Mouse (Mus musculus) bone marrow macrophage, adult 2 months (primary cell): ENCODE results near the gene Frs2. TPM values are rescaled to one million over a fixed set of nuclear protein-coding genes. Genes with fewer than 3 reads are reported as not detected.

Experiments used
- H3K27ac ChIP-seq: 2 replicates; pipeline ENCODE4 v1.5.1; 2012; ENCODE audit warnings: low read depth, low read length; ENCODE audit not compliant: insufficient read depth
- H3K4me1 ChIP-seq: 2 replicates; pipeline ENCODE4 v1.6.1; 2012; ENCODE audit warnings: low read length; ENCODE audit not compliant: control insufficient read depth, insufficient read depth
- H3K4me3 ChIP-seq: 2 replicates; pipeline ENCODE4 v1.5.1; 2012; ENCODE audit warnings: mild to moderate bottlenecking, low read length, moderate library complexity; ENCODE audit not compliant: insufficient read depth
- CTCF ChIP-seq: IDR thresholded peaks from 2 replicates; pipeline ENCODE4 v1.5.1; 2012; ENCODE audit warnings: low read depth, mild to moderate bottlenecking, low read length, moderate library complexity
- POLR2A ChIP-seq: IDR thresholded peaks from 2 replicates; pipeline ENCODE4 v1.6.1; 2012; ENCODE audit warnings: mild to moderate bottlenecking, low read depth, low read length, borderline replicate concordance
- polyA plus RNA-seq: library from polyadenylated mRNA; stranded (reverse); fragments of >200 nt; gene quantifications from 2 replicates; pipeline ENCODE4 v1.2.4, GENCODE M21; 2012; ENCODE audit not compliant: missing spikeins, insufficient read depth, insufficient read length

Gene Frs2
- polyA plus RNA-seq, 1 experiment: 18.2 TPM

- no peak overlapping the region for H3K4me3 ChIP-seq
- H3K4me1 ChIP-seq: peaks cover 30% of the 10 kb centered on the region
- TF ChIP-seq POLR2A (no peak), CTCF (no peak)
- no peak overlapping the region for H3K27ac ChIP-seq
Observed at GRCm38 (mm10) chr10:117128693-117129092, 19.6 kb downstream of the Frs2 start.

- Histone ChIP-seq H3K4me3 (no peak overlapping the region), H3K4me1 (peaks cover 30% of the 10 kb centered on the region), H3K27ac (no peak overlapping the region)
- TF ChIP-seq CTCF: no peak
Observed at GRCm38 (mm10) chr10:117127480-117127879, 20.9 kb downstream of the Frs2 start.

- Histone ChIP-seq H3K4me3 (no peak overlapping the region), H3K27ac (no peak overlapping the region), H3K4me1 (peaks cover 30% of the 10 kb centered on the region)
- TF ChIP-seq POLR2A (no peak), CTCF (no peak)
Observed at GRCm38 (mm10) chr10:117126719-117127118, 21.6 kb downstream of the Frs2 start.

- TF ChIP-seq POLR2A: no peak
- TF ChIP-seq CTCF: no peak
- Histone ChIP-seq H3K4me3 (no peak overlapping the region), H3K27ac (no peak overlapping the region), H3K4me1 (peaks cover 30% of the 10 kb centered on the region)
Observed at GRCm38 (mm10) chr10:117126233-117126632, 22.1 kb downstream of the Frs2 start.

GRCm38 (mm10) chr10:117121448-117121847, 26.9 kb downstream of the Frs2 start:
- H3K4me1 ChIP-seq: peaks cover 16% of the 10 kb centered on the region
- H3K4me3 ChIP-seq: no peak overlapping the region
- TF ChIP-seq POLR2A (no peak), CTCF (no peak)
- no peak overlapping the region for H3K27ac ChIP-seq

GRCm38 (mm10) chr10:117120051-117120666, 28.2 kb downstream of the Frs2 start:
- H3K27ac ChIP-seq: no peak overlapping the region
- H3K4me1 ChIP-seq: peaks cover 8% of the 10 kb centered on the region
- no peak overlapping the region for H3K4me3 ChIP-seq
- TF ChIP-seq CTCF: no peak
- no peak for TF ChIP-seq POLR2A

GRCm38 (mm10) chr10:117119531-117119930, 28.8 kb downstream of the Frs2 start:
- Histone ChIP-seq H3K27ac (no peak overlapping the region), H3K4me1 (peaks cover 9% of the 10 kb centered on the region), H3K4me3 (no peak overlapping the region)
- TF ChIP-seq POLR2A (no peak), CTCF (no peak)

GRCm38 (mm10) chr10:117118421-117118831, 29.9 kb downstream of the Frs2 start:
- Histone ChIP-seq H3K4me3 (no peak overlapping the region), H3K4me1 (peaks cover 8% of the 10 kb centered on the region)
- TF ChIP-seq POLR2A (no peak), CTCF (no peak)

GRCm38 (mm10) chr10:117115652-117116051, 32.7 kb downstream of the Frs2 start:
- Histone ChIP-seq H3K4me3 (no peak overlapping the region), H3K4me1 (peaks cover 19% of the 10 kb centered on the region), H3K27ac (no peak overlapping the region)
- TF ChIP-seq CTCF (no peak), POLR2A (no peak)

More at GRCm38 (mm10) chr10:117118421-117118831, 29.9 kb downstream of the Frs2 start:
- H3K27ac ChIP-seq: no peak overlapping the region

- H3K4me1 ChIP-seq: peaks cover 24% of the 10 kb centered on the region
- H3K27ac ChIP-seq: 0 out of 2 replicates have a peak overlapping the region, but pooled peaks have one; percentile 6
- TF ChIP-seq POLR2A: no peak
- no peak for TF ChIP-seq CTCF
- no peak overlapping the region for H3K4me3 ChIP-seq
Observed at GRCm38 (mm10) chr10:117112545-117112944, 35.8 kb downstream of the Frs2 start.

GRCm38 (mm10) chr10:117111455-117111854, 36.9 kb downstream of the Frs2 start:
- Histone ChIP-seq H3K4me3 (no peak overlapping the region), H3K27ac (no peak overlapping the region), H3K4me1 (peaks cover 24% of the 10 kb centered on the region)
- TF ChIP-seq CTCF: no peak
- TF ChIP-seq POLR2A: no peak
